Mouse (Mus musculus) MEL (cell line): ENCODE data around the gene Ddx1.

ENCODE experiments used
- CHD1 ChIP-seq: IDR thresholded peaks from 2 replicates; pipeline ENCODE4 v1.6.1; 2012; ENCODE audit warnings: low read depth, mild to moderate bottlenecking, inconsistent platforms, low read length, improper control_type of control experiment
- CTCF ChIP-seq, 3 experiments: IDR thresholded peaks in 2 of 3; conservative IDR thresholded peaks in 1 of 3; 2 replicates each; pipeline ENCODE4 v1.5.1; 2011 to 2012; ENCODE audit warnings: low read length in 3 of 3, low read depth in 2 of 3, mild to moderate bottlenecking in 2 of 3, improper control_type of control experiment in 1 of 3, inconsistent platforms in 1 of 3, mixed read lengths in 1 of 3, moderate library complexity in 1 of 3; ENCODE audit not compliant: control insufficient read depth in 1 of 3, insufficient read depth in 1 of 3, poor library complexity in 1 of 3, severe bottlenecking in 1 of 3
- E2F4 ChIP-seq: IDR thresholded peaks from 2 replicates; pipeline ENCODE4 v1.6.1; 2011; ENCODE audit warnings: low read depth, low read length, improper control_type of control experiment, borderline replicate concordance
- EP300 ChIP-seq, 2 experiments: IDR thresholded peaks; 2 replicates each; pipeline ENCODE4 v1.6.1; 2011; ENCODE audit warnings: improper control_type of control experiment in 2 of 2, low read length in 2 of 2, low read depth in 1 of 2, mild to moderate bottlenecking in 1 of 2
- GATA1 ChIP-seq: IDR thresholded peaks from 2 replicates; pipeline ENCODE4 v1.6.1; 2011; ENCODE audit warnings: low read depth, low read length, improper control_type of control experiment
- HCFC1 ChIP-seq: IDR thresholded peaks from 2 replicates; pipeline ENCODE4 v1.6.1; 2012; ENCODE audit warnings: low read depth, mild to moderate bottlenecking, inconsistent platforms, low read length, improper control_type of control experiment, moderate library complexity
- JUND ChIP-seq: IDR thresholded peaks from 2 replicates; pipeline ENCODE4 v1.6.1; 2011; ENCODE audit warnings: low read depth, mild to moderate bottlenecking, improper control_type of control experiment, low read length
- MAX ChIP-seq: IDR thresholded peaks from 2 replicates; pipeline ENCODE4 v1.6.1; 2011; ENCODE audit warnings: low read length, improper control_type of control experiment
- MAZ ChIP-seq: IDR thresholded peaks from 2 replicates; pipeline ENCODE4 v1.6.1; 2012; ENCODE audit warnings: low read depth, mild to moderate bottlenecking, inconsistent platforms, low read length, improper control_type of control experiment
- POLR2A ChIP-seq, 2 experiments: IDR thresholded peaks; 2 replicates each; pipeline ENCODE4 v1.6.1; 2011 to 2012; ENCODE audit warnings: low read length in 2 of 2, mild to moderate bottlenecking in 2 of 2, control low read depth in 1 of 2, improper control_type of control experiment in 1 of 2, low read depth in 1 of 2, moderate library complexity in 1 of 2; ENCODE audit not compliant: control insufficient read depth in 1 of 2, insufficient read depth in 1 of 2, poor library complexity in 1 of 2
- POLR2AphosphoS2 ChIP-seq: IDR thresholded peaks from 2 replicates; pipeline ENCODE4 v1.6.1; 2011; ENCODE audit warnings: low read length, improper control_type of control experiment
- SMC3 ChIP-seq: IDR thresholded peaks from 2 replicates; pipeline ENCODE4 v1.6.1; 2011; ENCODE audit warnings: low read depth, low read length, improper control_type of control experiment
- TAL1 ChIP-seq: IDR thresholded peaks from 2 replicates; pipeline ENCODE4 v1.6.1; 2012; ENCODE audit warnings: mild to moderate bottlenecking, inconsistent platforms, low read length, moderate library complexity, mixed read lengths
- ZC3H11A ChIP-seq: IDR thresholded peaks from 2 replicates; pipeline ENCODE4 v1.6.1; 2012; ENCODE audit warnings: low read depth, mild to moderate bottlenecking, inconsistent platforms, low read length, improper control_type of control experiment

- no peak for TF ChIP-seq MAZ
- no peak for TF ChIP-seq CTCF (IDR thresholded peaks at IDR 0.05 in 2 of 3, conservative IDR thresholded peaks at IDR 0.05 in 1 of 3; ENCODE audit: control insufficient read depth in 1 of 3, insufficient read depth in 1 of 3, low read depth in 2 of 3, low read length in 3 of 3, poor library complexity in 1 of 3, severe bottlenecking in 1 of 3)
- no peak for TF ChIP-seq ZC3H11A
- TF ChIP-seq POLR2AphosphoS2, result no peak
- no peak for TF ChIP-seq SMC3
- TF ChIP-seq GATA1, result no peak
- TF ChIP-seq TAL1, result no peak
- TF ChIP-seq HCFC1, result no peak
- no peak for TF ChIP-seq E2F4
- TF ChIP-seq JUND, result no peak
- TF ChIP-seq POLR2A (IDR thresholded peaks at IDR 0.05; ENCODE audit: control insufficient read depth in 1 of 2, insufficient read depth in 1 of 2, low read depth in 1 of 2, low read length in 2 of 2, poor library complexity in 1 of 2), result no peak
- no peak for TF ChIP-seq CHD1
- no peak for TF ChIP-seq MAX
- no peak for TF ChIP-seq EP300 (IDR thresholded peaks at IDR 0.05; ENCODE audit: low read depth in 1 of 2, low read length in 2 of 2)
These were observed 533 bp upstream of the Ddx1 start for GRCm38 (mm10) chr12:13249573-13249919.
